Mouse (Mus musculus): ENCODE data around the gene Trim44. TPM values are rescaled to one million over a fixed set of nuclear protein-coding genes. Genes with fewer than 3 reads are reported as not detected.

The Trim44 gene
- polyA plus RNA-seq (2016; fragmentation: Nextera tagmentation; extraction: Ambion mirVana): 21.2 and 21.3 TPM in 2 replicates

DNA sequence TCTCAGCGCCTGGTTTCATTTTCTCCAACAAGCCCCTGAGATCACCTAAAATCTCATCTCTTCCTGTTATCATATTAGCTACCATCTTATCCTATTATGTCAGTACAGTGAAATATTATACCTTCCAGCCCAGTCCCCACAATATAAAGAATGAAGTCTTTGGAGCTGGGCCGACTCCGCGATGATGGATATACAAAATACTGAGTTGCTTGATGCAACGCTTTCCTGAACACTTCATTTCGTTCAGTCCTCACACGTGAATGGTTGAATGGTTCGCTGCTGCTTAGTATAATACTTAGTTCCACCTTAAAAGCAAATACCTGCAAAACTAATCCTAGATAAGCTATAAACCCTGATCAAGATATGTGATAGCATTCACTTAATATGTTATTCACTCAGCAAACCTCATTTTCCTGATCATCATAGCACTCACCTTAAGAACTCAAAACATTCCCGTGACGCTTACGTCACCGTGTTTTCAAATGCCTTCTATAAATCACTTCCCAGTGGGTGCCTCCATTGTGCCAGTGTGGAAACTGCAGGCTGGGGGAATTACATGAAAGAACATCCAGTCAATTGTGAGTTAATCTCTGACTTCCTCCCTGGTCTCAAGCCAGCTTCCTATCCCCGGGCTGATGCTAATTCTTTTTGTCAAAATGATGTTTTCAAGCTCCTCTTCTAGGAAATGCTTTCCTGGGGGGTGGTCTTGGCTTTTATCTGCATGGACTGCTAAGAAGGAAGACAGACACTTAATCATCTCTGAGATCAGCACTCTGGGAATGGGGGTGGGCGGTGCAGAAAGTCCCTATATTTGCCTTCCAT lies at the start of gene Trim44:
Trim44 (minus strand) TSS at position 466 of the 822 bp plus-strand sequence.
- Histone ChIP-seq H3K36me3 (no peaks in the 10 kb centered on the region), H3K4me2 (no peak within 1 kb of the TSS), H3K27me3 (replicated peaks) (no peaks in the 10 kb centered on the region), H3K27ac (no peak within 1 kb of the TSS), H3K9me3 (replicated peaks) (no peaks in the 10 kb centered on the region), H3K4me1 (0 out of 2 replicates have a peak, but pooled peaks cover 5% of the 10 kb centered on the region), H3K4me3 (no peak within 1 kb of the TSS), H3K9ac (no peak within 1 kb of the TSS)
- ATAC-seq: no peak
- WGBS (ENCODE audit: insufficient replicate concordance): 49% methylated on average over 14 of the region's 14 CpGs

DNA sequence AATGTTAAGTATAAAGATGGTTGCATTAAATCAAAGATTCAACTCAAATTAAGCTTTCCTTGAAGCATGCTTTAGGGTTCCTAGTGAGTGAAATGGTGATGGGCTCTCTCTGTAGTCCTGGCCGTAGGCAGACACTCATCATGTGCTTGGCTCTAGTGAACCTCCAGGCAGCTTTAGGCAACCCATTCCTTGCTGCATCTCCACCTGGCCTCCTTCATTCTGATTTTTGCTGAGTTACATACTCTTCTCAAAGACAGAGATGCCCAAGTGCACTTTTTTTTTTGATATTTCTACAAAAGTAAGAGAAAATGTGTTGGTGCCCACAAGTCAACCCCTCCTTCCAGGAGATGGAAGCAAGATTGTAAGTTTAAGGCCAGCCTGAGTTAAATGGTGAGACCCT lies 47.5 kb upstream of the Trim44 start:
- WGBS (ENCODE audit: insufficient replicate concordance): 56% methylated on average over 1 of the region's 1 CpGs
- no peak overlapping the region for H3K9ac ChIP-seq
- peaks cover 12% of the 10 kb centered on the region; the same call in 1 of the 2 replicates for H3K4me1 ChIP-seq
- H3K27ac ChIP-seq: no peak overlapping the region
- H3K36me3 ChIP-seq: no peaks in the 10 kb centered on the region
- H3K4me3 ChIP-seq: no peak overlapping the region
- H3K27me3 ChIP-seq (replicated peaks): peaks cover 46% of the 10 kb centered on the region
- no peak for ATAC-seq
- no peaks in the 10 kb centered on the region for H3K9me3 ChIP-seq (replicated peaks)
- no peak overlapping the region for H3K4me2 ChIP-seq

DNA sequence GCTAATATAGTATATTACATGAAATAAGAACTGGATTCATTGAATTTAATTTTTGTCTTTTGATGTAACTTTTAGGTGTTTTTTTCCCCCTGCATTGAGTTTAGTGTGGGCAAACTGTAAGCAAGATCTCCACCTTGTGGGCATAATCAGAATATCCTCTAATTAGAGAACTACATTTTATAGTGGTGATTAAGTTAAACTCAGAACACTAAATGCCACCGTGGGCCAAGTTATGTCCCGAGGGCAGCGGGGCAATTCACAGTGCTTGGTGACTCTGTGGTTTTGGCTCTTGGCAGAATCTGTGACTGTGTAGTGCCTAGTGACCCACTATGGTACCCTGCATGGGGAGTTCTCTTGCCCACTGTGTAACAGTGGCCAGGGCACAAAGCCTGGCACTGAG lies 45.8 kb upstream of the Trim44 start:
- Histone ChIP-seq H3K9ac (no peak overlapping the region), H3K4me1 (peaks cover 19% of the 10 kb centered on the region), H3K36me3 (no peaks in the 10 kb centered on the region), H3K4me3 (no peak overlapping the region), H3K27me3 (replicated peaks) (peaks cover 60% of the 10 kb centered on the region), H3K9me3 (replicated peaks) (no peaks in the 10 kb centered on the region), H3K4me2 (no peak overlapping the region), H3K27ac (no peak overlapping the region)
- 41% methylated on average over 3 of the region's 3 CpGs for WGBS (ENCODE audit: insufficient replicate concordance)
- no peak for ATAC-seq

DNA sequence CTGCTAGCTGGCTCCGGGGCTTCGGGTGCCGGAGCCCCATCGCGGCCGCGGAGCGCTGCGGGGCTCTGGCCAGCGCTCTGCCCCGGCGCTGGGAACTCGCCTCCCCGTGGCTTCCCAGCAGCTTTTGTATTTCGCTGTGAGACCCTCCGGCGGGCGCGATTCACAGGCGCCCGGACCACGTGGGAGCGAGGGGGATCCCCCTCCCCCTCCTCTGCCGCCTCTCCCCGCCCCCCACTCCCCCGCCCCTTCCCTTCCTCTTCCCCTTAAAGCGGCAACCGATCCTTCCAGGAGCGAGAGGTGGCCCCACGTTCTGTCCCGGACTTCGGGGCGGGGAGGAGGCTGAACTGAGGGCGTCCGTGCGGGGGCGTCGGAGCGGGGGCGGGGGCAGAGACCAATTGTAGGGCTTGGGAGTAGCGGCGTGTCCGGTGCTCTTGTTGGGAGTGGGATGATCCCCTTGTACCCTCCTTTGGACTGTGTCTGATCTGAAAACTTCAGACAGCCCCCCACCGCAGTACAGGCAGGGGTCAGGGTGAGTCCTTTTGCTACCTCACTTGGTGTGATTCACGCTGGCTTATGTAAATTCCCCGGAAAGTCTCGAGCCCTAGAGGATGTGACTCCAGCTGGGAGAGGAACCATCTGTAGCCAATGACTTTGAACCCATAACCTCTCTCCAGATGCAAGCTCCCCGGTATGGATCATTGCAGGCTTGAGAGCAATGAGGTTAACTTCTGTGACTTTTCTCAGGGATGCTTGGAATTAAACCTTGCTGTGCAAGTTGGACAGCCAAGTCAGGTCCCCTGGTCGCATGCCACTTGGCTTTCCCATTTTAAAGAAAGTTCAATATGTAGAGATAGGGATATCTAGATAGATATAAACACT lies 44.3 kb upstream of the Trim44 start, which contains the start of gene Fjx1:
Fjx1 (minus strand) TSS at position 829 of the 879 bp plus-strand sequence.
- under 1% methylated on average over 41 of the region's 49 CpGs for WGBS (ENCODE audit: insufficient replicate concordance)
- H3K27ac ChIP-seq: peak within 1 kb of the TSS; percentile 20; the same call in 1 of the 2 replicates
- H3K27me3 ChIP-seq (replicated peaks): peaks cover 65% of the 10 kb centered on the region
- H3K4me2 ChIP-seq: peak within 1 kb of the TSS; percentile 77
- peak within 1 kb of the TSS; percentile 59 for H3K9ac ChIP-seq
- ATAC-seq: peak; percentile 30
- H3K4me3 ChIP-seq: peak within 1 kb of the TSS; percentile 59
- H3K9me3 ChIP-seq (replicated peaks): no peaks in the 10 kb centered on the region
- H3K4me1 ChIP-seq: peaks cover 19% of the 10 kb centered on the region
- H3K36me3 ChIP-seq: no peaks in the 10 kb centered on the region

DNA sequence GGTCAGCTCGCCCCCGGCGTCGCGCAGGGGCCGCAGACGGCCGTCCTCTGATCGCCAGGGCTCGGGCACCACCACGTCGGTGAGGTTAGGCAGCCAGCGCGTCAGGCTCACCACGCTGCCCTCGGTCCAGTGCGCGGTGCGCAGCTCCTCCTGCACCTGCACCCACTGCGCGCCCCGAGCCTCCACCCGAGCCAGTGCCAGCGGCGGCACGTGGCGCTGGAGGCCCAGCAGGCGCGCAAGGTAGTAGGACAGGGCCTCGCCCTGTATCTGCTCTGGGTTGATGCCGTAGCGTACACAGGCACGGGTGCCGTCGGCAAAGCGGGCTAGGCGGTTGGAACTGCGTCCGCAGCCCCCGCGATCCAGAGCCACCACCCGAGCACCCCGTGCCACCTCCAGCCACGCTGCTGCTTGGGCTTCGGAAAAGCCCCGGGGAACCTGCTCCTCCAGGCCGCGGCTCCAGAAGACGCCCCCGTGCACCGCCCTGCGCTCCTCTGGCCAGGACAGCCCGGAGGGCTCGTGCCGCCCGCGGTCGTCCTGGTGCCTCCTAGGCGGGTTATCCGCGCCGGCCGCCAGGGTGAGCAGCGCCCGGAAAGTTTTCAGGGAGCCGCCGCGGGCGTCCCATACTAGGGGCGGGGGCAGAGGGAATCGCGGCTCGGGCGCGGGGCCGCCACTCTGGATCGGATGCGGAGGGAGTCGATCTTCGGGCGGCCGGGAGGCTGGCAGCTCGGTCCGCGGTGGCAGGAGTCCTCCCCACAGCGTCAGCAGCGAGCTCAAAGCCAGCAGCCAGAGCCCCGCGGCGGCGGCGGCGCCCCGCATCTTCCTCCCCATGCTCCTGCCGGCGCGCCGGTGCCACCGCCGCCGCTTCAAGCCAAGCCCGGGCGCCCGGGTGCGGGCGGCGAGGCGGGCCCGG lies 43.4 kb upstream of the Trim44 start:
- ATAC-seq: peak; percentile 57
- WGBS (ENCODE audit: insufficient replicate concordance): under 1% methylated on average over 106 of the region's 109 CpGs
- Histone ChIP-seq H3K9ac (peak overlapping the region; percentile 59), H3K9me3 (replicated peaks) (no peaks in the 10 kb centered on the region), H3K27ac (peak overlapping the region; percentile 20; the same call in 1 of the 2 replicates), H3K4me3 (peak overlapping the region; percentile 59), H3K4me1 (peaks cover 19% of the 10 kb centered on the region), H3K27me3 (replicated peaks) (peaks cover 61% of the 10 kb centered on the region), H3K36me3 (no peaks in the 10 kb centered on the region), H3K4me2 (peak overlapping the region; percentile 77)

DNA sequence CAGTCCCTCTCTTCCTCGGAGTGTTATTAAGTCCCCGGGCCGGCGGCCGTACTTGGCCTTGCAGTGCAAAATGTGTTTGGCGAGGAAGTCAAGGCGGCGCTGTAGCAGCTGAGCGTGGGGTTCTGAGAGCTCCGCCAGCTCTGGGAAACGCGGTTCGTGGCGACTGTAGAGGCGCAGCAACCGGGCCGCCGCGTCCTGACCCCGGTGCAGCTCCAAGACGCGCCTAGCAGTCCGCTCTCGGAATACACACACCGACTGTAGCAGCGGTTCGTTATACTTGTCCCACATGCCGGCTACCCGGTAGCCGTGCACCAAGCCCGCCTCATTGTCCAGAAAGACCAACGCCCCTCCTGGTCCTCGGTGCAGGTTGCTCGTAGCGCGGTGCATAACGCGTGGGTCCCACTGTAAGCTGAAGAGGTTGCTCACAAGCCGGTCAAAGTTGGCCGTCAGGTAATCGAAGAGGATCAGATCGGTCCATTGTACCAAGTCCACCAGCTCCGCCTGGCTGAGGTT lies 42.7 kb upstream of the Trim44 start:
- Histone ChIP-seq H3K4me2 (peak overlapping the region; percentile 77), H3K27me3 (replicated peaks) (peaks cover 60% of the 10 kb centered on the region), H3K9ac (peak overlapping the region; percentile 59; the same call in 1 of the 2 replicates), H3K27ac (no peak overlapping the region), H3K4me1 (peaks cover 19% of the 10 kb centered on the region), H3K9me3 (replicated peaks) (no peaks in the 10 kb centered on the region), H3K4me3 (peak overlapping the region; percentile 59), H3K36me3 (no peaks in the 10 kb centered on the region)
- peak; percentile 22; the same call in 1 of the 2 replicates for ATAC-seq
- under 1% methylated on average over 43 of the region's 43 CpGs for WGBS (ENCODE audit: insufficient replicate concordance)

DNA sequence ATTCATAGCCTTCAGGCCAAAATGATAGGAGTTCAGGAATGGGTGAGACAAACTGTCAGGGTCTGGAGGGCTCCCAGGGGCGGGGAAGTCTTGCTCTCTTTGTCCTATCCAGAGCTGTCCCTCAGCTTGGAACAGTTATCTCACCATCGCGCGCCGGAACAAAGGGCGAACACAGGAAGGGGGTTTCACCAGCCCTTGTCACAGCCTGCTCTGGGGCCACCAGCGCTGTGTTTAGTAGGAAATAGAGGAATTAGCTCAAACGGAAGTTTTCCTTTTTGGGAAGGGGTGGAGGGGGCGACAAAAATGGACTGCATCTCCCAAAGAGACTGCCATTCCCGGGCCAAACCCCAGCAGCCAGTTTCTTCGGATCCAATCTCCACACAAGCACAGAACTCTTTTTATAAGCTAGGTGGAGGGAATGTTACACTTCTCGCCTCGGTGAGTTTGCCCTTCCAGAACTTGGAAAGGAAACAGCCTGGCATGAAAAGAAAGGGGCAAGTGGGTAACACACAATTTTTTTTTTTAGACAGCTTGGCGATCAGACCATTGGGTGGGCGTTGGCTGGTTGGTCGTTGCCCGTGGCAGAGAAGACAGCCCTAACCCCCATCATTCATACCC lies 42.1 kb upstream of the Trim44 start:
- H3K9me3 ChIP-seq (replicated peaks): no peaks in the 10 kb centered on the region
- under 1% methylated on average over 17 of the region's 17 CpGs for WGBS (ENCODE audit: insufficient replicate concordance)
- H3K4me3 ChIP-seq: peak overlapping the region; percentile 59
- no peak overlapping the region for H3K27ac ChIP-seq
- H3K36me3 ChIP-seq: no peaks in the 10 kb centered on the region
- peak overlapping the region; percentile 59; the same call in 1 of the 2 replicates for H3K9ac ChIP-seq
- H3K4me2 ChIP-seq: peak overlapping the region; percentile 77
- ATAC-seq: no peak
- H3K4me1 ChIP-seq: peaks cover 19% of the 10 kb centered on the region
- peaks cover 62% of the 10 kb centered on the region for H3K27me3 ChIP-seq (replicated peaks)

DNA sequence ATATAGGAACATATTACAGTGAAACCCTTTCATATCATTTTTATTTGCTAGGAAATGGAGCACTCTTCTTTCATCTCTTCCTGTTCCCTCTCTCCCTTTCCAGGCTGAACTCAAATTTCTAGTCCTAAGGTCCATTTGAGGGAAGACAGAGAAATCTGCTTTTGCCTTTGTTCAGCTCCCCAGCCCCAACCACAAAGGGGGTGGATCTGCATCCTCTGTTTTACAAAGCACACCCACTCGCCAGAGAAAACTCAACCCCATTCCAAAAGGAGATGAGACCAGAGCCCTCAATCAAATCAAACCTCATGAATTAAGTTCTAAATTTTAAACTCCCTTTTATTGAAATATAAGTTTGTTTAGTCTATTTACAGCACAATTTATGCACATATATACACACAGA lies 41.4 kb upstream of the Trim44 start:
- Histone ChIP-seq H3K4me3 (no peak overlapping the region), H3K4me2 (no peak overlapping the region)
- WGBS (ENCODE audit: insufficient replicate concordance): 28% methylated on average over 1 of the region's 1 CpGs

DNA sequence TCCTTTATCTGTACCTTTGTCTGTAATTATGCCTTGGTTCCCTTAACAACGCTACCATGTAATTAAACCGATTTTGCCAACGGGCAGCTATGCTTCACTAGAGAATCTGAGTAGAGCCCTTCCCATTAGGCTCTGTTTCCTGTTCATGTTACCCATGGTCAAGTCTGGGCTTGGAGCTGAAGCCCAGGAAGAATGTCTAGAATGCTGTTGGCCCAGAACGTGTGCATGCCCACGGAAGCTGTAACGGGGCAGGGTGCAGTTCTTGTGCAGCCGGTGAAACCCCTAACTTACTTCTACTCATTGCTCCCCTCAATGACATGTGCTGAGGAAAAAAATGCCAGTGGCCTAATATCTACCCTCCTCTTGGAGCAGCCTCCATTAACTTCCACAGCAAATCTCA lies 40.2 kb upstream of the Trim44 start:
- H3K4me1 ChIP-seq: peaks cover 19% of the 10 kb centered on the region
- H3K4me3 ChIP-seq: no peak overlapping the region
- no peak for ATAC-seq
- H3K27ac ChIP-seq: no peak overlapping the region
- no peak overlapping the region for H3K9ac ChIP-seq
- 78% methylated on average over 7 of the region's 7 CpGs for WGBS (ENCODE audit: insufficient replicate concordance)
- H3K9me3 ChIP-seq (replicated peaks): no peaks in the 10 kb centered on the region
- H3K27me3 ChIP-seq (replicated peaks): peaks cover 51% of the 10 kb centered on the region
- no peak overlapping the region for H3K4me2 ChIP-seq
- H3K36me3 ChIP-seq: no peaks in the 10 kb centered on the region

More for the DNA sequence above, 41.4 kb upstream of the Trim44 start:
- peaks cover 59% of the 10 kb centered on the region for H3K27me3 ChIP-seq (replicated peaks)
- H3K9me3 ChIP-seq (replicated peaks): no peaks in the 10 kb centered on the region
- no peak for ATAC-seq
- no peak overlapping the region for H3K27ac ChIP-seq
- H3K4me1 ChIP-seq: peaks cover 19% of the 10 kb centered on the region
- H3K36me3 ChIP-seq: no peaks in the 10 kb centered on the region
- no peak overlapping the region for H3K9ac ChIP-seq

DNA sequence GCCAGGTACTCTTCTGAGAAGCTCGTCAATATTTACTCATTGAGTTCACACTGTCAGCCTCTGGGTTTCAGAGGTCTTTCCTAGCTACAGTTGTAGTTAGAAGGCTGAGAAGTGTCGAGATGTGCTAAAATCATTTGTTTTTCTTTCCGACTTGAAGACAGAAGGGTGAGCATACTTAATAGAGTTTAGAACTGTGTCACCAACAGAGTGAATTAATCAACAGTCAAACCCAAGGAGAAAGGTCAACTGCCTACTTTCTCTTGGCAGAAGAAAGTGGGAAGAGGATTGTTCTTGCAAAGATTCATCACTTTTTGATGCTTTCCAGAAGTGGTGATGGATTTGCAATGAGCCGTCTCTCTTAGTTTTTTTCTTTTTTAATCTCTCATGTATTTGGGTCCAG lies 39.2 kb upstream of the Trim44 start:
- Histone ChIP-seq H3K4me1 (peaks cover 19% of the 10 kb centered on the region), H3K27me3 (replicated peaks) (peaks cover 43% of the 10 kb centered on the region), H3K4me2 (no peak overlapping the region), H3K9ac (no peak overlapping the region), H3K9me3 (replicated peaks) (no peaks in the 10 kb centered on the region), H3K36me3 (no peaks in the 10 kb centered on the region), H3K27ac (no peak overlapping the region), H3K4me3 (no peak overlapping the region)
- ATAC-seq: no peak
- 64% methylated on average over 4 of the region's 4 CpGs for WGBS (ENCODE audit: insufficient replicate concordance)

Measured in liver, embryonic 12.5 days (tissue).